Mouse (Mus musculus): ENCODE measurements at regions not wholly inside any gene's neighbourhood (a gene's known extent, or its start where the extent isn't known, plus 50 kb on each side); places are given as distances from the start of the nearest gene placed in this dataset.

- no peak for TF ChIP-seq POLR2A (IDR thresholded peaks at IDR 0.05; ENCODE audit: borderline replicate concordance, control insufficient read depth, low read depth, low read length)
- TF ChIP-seq CTCF (IDR thresholded peaks at IDR 0.05; ENCODE audit: control insufficient read depth, insufficient read depth, low read length) = no peak
- Histone ChIP-seq H3K4me3 (replicated peaks; ENCODE audit: control insufficient read depth, low read depth, low read length) (no peak overlapping the region), H3K27ac (ENCODE audit: control insufficient read depth, insufficient read depth, low read depth, low read length, poor library complexity) (no peak overlapping the region), H3K4me1 (ENCODE audit: control insufficient read depth, insufficient read depth, low read length) (no peaks in the 10 kb centered on the region; the same call in 1 of the 2 replicates)
- 78% methylated on average over 2 of the region's 2 CpGs for WGBS
Observed at GRCm38 (mm10) chr19:37815627-37816026, 118.0 kb downstream of the Cyp26a1 start.

GRCm38 (mm10) chr19:37821243-37821642, 123.6 kb downstream of the Cyp26a1 start:
- 7% methylated on average over 3 of the region's 3 CpGs for WGBS
- TF ChIP-seq POLR2A (IDR thresholded peaks at IDR 0.05; ENCODE audit: borderline replicate concordance, control insufficient read depth, low read depth, low read length) (no peak), CTCF (IDR thresholded peaks at IDR 0.05; ENCODE audit: control insufficient read depth, insufficient read depth, low read length) (no peak)
- H3K4me1 ChIP-seq (ENCODE audit: control insufficient read depth, insufficient read depth, low read length) = no peaks in the 10 kb centered on the region
- H3K27ac ChIP-seq (ENCODE audit: control insufficient read depth, insufficient read depth, low read depth, low read length, poor library complexity) = no peak overlapping the region
- no peak overlapping the region for H3K4me3 ChIP-seq (replicated peaks; ENCODE audit: control insufficient read depth, low read depth, low read length)

- WGBS = 75% methylated on average over 3 of the region's 3 CpGs
Observed at GRCm38 (mm10) chr19:37821671-37822190, 124.1 kb downstream of the Cyp26a1 start.

GRCm38 (mm10) chr19:37824155-37824554, 126.6 kb downstream of the Cyp26a1 start:
- TF ChIP-seq CTCF (IDR thresholded peaks at IDR 0.05; ENCODE audit: control insufficient read depth, insufficient read depth, low read length) (no peak), POLR2A (IDR thresholded peaks at IDR 0.05; ENCODE audit: borderline replicate concordance, control insufficient read depth, low read depth, low read length) (no peak)
- WGBS = 69% methylated on average over 5 of the region's 5 CpGs
- Histone ChIP-seq H3K4me1 (ENCODE audit: control insufficient read depth, insufficient read depth, low read length) (no peaks in the 10 kb centered on the region), H3K27ac (ENCODE audit: control insufficient read depth, insufficient read depth, low read depth, low read length, poor library complexity) (no peak overlapping the region), H3K4me3 (replicated peaks; ENCODE audit: control insufficient read depth, low read depth, low read length) (no peak overlapping the region)

More at GRCm38 (mm10) chr19:37821671-37822190, 124.1 kb downstream of the Cyp26a1 start:
- Histone ChIP-seq H3K4me3 (replicated peaks; ENCODE audit: control insufficient read depth, low read depth, low read length) (no peak overlapping the region), H3K27ac (ENCODE audit: control insufficient read depth, insufficient read depth, low read depth, low read length, poor library complexity) (no peak overlapping the region), H3K4me1 (ENCODE audit: control insufficient read depth, insufficient read depth, low read length) (no peaks in the 10 kb centered on the region)
- TF ChIP-seq POLR2A (IDR thresholded peaks at IDR 0.05; ENCODE audit: borderline replicate concordance, control insufficient read depth, low read depth, low read length) (no peak), CTCF (IDR thresholded peaks at IDR 0.05; ENCODE audit: control insufficient read depth, insufficient read depth, low read length) (no peak)

GRCm38 (mm10) chr19:37831406-37831805, 133.8 kb downstream of the Cyp26a1 start:
- Histone ChIP-seq H3K4me3 (replicated peaks; ENCODE audit: control insufficient read depth, low read depth, low read length) (no peak overlapping the region), H3K4me1 (ENCODE audit: control insufficient read depth, insufficient read depth, low read length) (no peaks in the 10 kb centered on the region), H3K27ac (ENCODE audit: control insufficient read depth, insufficient read depth, low read depth, low read length, poor library complexity) (no peak overlapping the region)
- TF ChIP-seq POLR2A (IDR thresholded peaks at IDR 0.05; ENCODE audit: borderline replicate concordance, control insufficient read depth, low read depth, low read length) (no peak), CTCF (IDR thresholded peaks at IDR 0.05; ENCODE audit: control insufficient read depth, insufficient read depth, low read length) (no peak)

- WGBS = 44% methylated on average over 5 of the region's 5 CpGs
- no peak overlapping the region for H3K4me3 ChIP-seq (replicated peaks; ENCODE audit: control insufficient read depth, low read depth, low read length)
- no peak for TF ChIP-seq POLR2A (IDR thresholded peaks at IDR 0.05; ENCODE audit: borderline replicate concordance, control insufficient read depth, low read depth, low read length)
- peak; percentile 44; the same call in 1 of the 2 replicates for TF ChIP-seq CTCF (IDR thresholded peaks at IDR 0.05; ENCODE audit: control insufficient read depth, insufficient read depth, low read length)
Observed at GRCm38 (mm10) chr19:37836900-37837299, 139.3 kb downstream of the Cyp26a1 start.

More at GRCm38 (mm10) chr19:37836900-37837299, 139.3 kb downstream of the Cyp26a1 start:
- Histone ChIP-seq H3K27ac (ENCODE audit: control insufficient read depth, insufficient read depth, low read depth, low read length, poor library complexity) (no peak overlapping the region), H3K4me1 (ENCODE audit: control insufficient read depth, insufficient read depth, low read length) (no peaks in the 10 kb centered on the region)

Data from bone marrow, adult 2 months (tissue).